Mouse (Mus musculus): ENCODE measurements at regions not wholly inside any gene's neighbourhood (a gene's known extent, or its start where the extent isn't known, plus 50 kb on each side); places are given as distances from the start of the nearest gene placed in this dataset.

DNA sequence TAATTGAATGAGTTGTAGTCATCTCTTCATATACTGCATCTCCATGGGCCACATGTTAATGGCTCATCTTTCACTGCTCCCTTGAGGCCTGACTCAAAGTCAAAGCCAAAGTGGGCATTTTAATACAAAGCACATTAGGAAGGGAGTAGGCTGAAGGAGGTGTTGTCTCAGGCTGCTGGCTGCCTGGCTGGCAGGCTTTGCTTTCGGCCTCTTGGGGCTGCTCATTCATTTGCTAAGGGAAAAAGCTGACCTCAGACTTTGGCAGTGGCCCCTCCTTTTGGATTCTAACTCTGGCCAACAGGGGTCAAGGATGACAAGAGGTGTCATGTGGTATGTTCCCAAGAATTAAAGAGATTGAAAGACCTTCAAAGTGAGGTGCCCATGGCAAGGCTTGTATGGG lies 61.0 kb downstream of the 1700080O16Rik start:
- TF ChIP-seq CTCF (IDR thresholded peaks at IDR 0.05; ENCODE audit: extremely low read depth, insufficient read length, insufficient replicate concordance, low read depth, low read length) (no peak), POLR2A (IDR thresholded peaks at IDR 0.05; ENCODE audit: low read depth, low read length) (no peak)

Measured in small intestine, adult 2 months (tissue).